In genomic region chr5:143760508-143760907, GRCm38 (mm10) we compare ENCODE assay signal across 29 mouse cellular contexts.
"Had no signal": no experiment of that assay in that cellular context is flagged by ENCODE, and none has a peak within 500 bp of the region (broad histone marks: within the 10 kb centered on the region; RNA-seq: fewer than 3 reads in every experiment).

No protein-coding gene starts in this region.

- ATAC-seq: liver, embryonic 12.5 days; liver, postnatal 0 days; lung, postnatal 0 days; midbrain, embryonic 13.5 days; midbrain, embryonic 15.5 days; midbrain, embryonic 16.5 days had no signal

- H3K4me1 ChIP-seq: limb, embryonic 15.5 days had no signal

- DNase-seq: left cerebral cortex, postnatal 4 days; liver; liver, embryonic 13.5 days; liver, postnatal 0 days; lung, adult 18-20 months; lung, adult 2 months; lung, embryonic 14.5 days; lung, postnatal 10 days; lung, postnatal 36 days; lung, postnatal 4 days; midbrain, embryonic 14.5 days had no signal

- H3K4me3 ChIP-seq: left cerebral cortex, adult 2 months; limb, embryonic 10.5 days; limb, embryonic 12.5 days; limb, embryonic 13.5 days; limb, embryonic 15.5 days; liver, embryonic 12.5 days; liver, embryonic 13.5 days; liver, embryonic 15.5 days; lung, embryonic 15.5 days; megakaryocyte, embryonic 14.5 days; midbrain, embryonic 10.5 days; midbrain, embryonic 12.5 days; midbrain, embryonic 13.5 days; midbrain, embryonic 15.5 days; myocyte had no signal

- H3K27me3 ChIP-seq: limb, embryonic 12.5 days; limb, embryonic 15.5 days; liver, embryonic 13.5 days; liver, embryonic 15.5 days; lung, embryonic 15.5 days had no signal

- H3K27ac ChIP-seq: left cerebral cortex, adult 2 months; limb, embryonic 10.5 days; limb, embryonic 12.5 days; limb, embryonic 13.5 days; limb, embryonic 15.5 days; liver, embryonic 12.5 days; liver, embryonic 13.5 days; liver, embryonic 14.5 days; liver, embryonic 15.5 days; lung, embryonic 15.5 days; macrophage; midbrain, embryonic 10.5 days; midbrain, embryonic 12.5 days; midbrain, embryonic 13.5 days; midbrain, embryonic 15.5 days had no signal

- H3K36me3 ChIP-seq: limb, embryonic 10.5 days; limb, embryonic 15.5 days; liver, embryonic 12.5 days; liver, embryonic 13.5 days; liver, embryonic 15.5 days; lung, embryonic 15.5 days; midbrain, embryonic 15.5 days had no signal
